Mouse (Mus musculus) myocyte (in vitro differentiated cells): ENCODE measurements around the gene Cenps.

ENCODE experiments used
- CEBPB ChIP-seq: IDR thresholded peaks from 2 replicates; pipeline ENCODE4 v1.6.1; 2011; ENCODE audit warnings: mild to moderate bottlenecking, moderate library complexity; ENCODE audit not compliant: poor library complexity, insufficient read depth, severe bottlenecking
- E2F4 ChIP-seq: IDR thresholded peaks from one replicate; pipeline ENCODE4 v1.6.1; 2011; ENCODE audit warnings: mild to moderate bottlenecking, control low read depth, moderate library complexity; ENCODE audit not compliant: insufficient read depth
- MAX ChIP-seq: IDR thresholded peaks from one replicate; pipeline ENCODE4 v1.6.1; 2011; ENCODE audit warnings: low read depth, mild to moderate bottlenecking, control low read depth
- MYOD1 ChIP-seq, 3 experiments: IDR thresholded peaks; one replicate each; pipeline ENCODE4 v1.6.1; 2011; ENCODE audit warnings: control low read depth in 2 of 3, low read depth in 2 of 3, mild to moderate bottlenecking in 2 of 3, moderate library complexity in 1 of 3; ENCODE audit not compliant: insufficient read length in 2 of 3, control insufficient read depth in 1 of 3
- MYOG ChIP-seq, 3 experiments: IDR thresholded peaks; one replicate each; pipeline ENCODE4 v1.6.1; 2011; ENCODE audit warnings: control low read depth in 2 of 3, low read depth in 2 of 3, mild to moderate bottlenecking in 2 of 3; ENCODE audit not compliant: insufficient read length in 2 of 3, control insufficient read depth in 1 of 3, insufficient read depth in 1 of 3
- POLR2A ChIP-seq: IDR thresholded peaks from one replicate; pipeline ENCODE4 v1.6.1; 2011; ENCODE audit warnings: low read depth, mild to moderate bottlenecking, control low read depth, moderate library complexity; ENCODE audit not compliant: insufficient read length
- POLR2AphosphoS2 ChIP-seq: IDR thresholded peaks from one replicate; pipeline ENCODE4 v1.6.1; 2011; ENCODE audit warnings: low read depth, control low read depth; ENCODE audit not compliant: insufficient read length
- REST ChIP-seq: IDR thresholded peaks from one replicate; pipeline ENCODE4 v1.6.1; 2011; ENCODE audit warnings: mild to moderate bottlenecking, control low read depth, moderate library complexity; ENCODE audit not compliant: insufficient read depth, insufficient read length
- SRF ChIP-seq: IDR thresholded peaks from one replicate; pipeline ENCODE4 v1.6.1; 2011; ENCODE audit warnings: low read depth; ENCODE audit not compliant: control insufficient read depth, insufficient read length
- TCF12 ChIP-seq: IDR thresholded peaks from one replicate; pipeline ENCODE4 v1.6.1; 2011; ENCODE audit warnings: mild to moderate bottlenecking, control low read depth; ENCODE audit not compliant: poor library complexity, insufficient read depth, severe bottlenecking
- TCF3 ChIP-seq: IDR thresholded peaks from one replicate; pipeline ENCODE4 v1.6.1; 2011; ENCODE audit warnings: low read depth, control low read depth; ENCODE audit not compliant: insufficient read length
- USF1 ChIP-seq: IDR thresholded peaks from one replicate; pipeline ENCODE4 v1.6.1; 2011; ENCODE audit warnings: low read depth, mild to moderate bottlenecking, control low read depth, moderate library complexity

GRCm38 (mm10) chr4:149133395-149133794 is 4.0 kb downstream of the Cenps start:
- TF ChIP-seq POLR2A = no peak
- no peak for TF ChIP-seq TCF12
- TF ChIP-seq POLR2AphosphoS2 = no peak
- TF ChIP-seq MAX = no peak
- no peak for TF ChIP-seq SRF
- TF ChIP-seq E2F4 = no peak
- no peak for TF ChIP-seq USF1
- no peak for TF ChIP-seq TCF3
- no peak for TF ChIP-seq REST
- TF ChIP-seq MYOG (IDR thresholded peaks at IDR 0.05; ENCODE audit: control insufficient read depth in 1 of 3, insufficient read depth in 1 of 3, insufficient read length in 2 of 3, low read depth in 2 of 3) = no peak
- TF ChIP-seq CEBPB = no peak
- TF ChIP-seq MYOD1 (IDR thresholded peaks at IDR 0.05; ENCODE audit: control insufficient read depth in 1 of 3, insufficient read length in 2 of 3, low read depth in 2 of 3) = no peak
